Mouse (Mus musculus) v-Abl transformed pro-B cells (cell line): ENCODE results near the gene Ovch2.

Experiments
- in situ Hi-C, 2 experiments: fragments of 400-800 bp; cut with MboI; formaldehyde crosslinking; loops; one replicate each; pipeline ENCODE4 v1.15.1; 2025; ENCODE audit not compliant: unreplicated experiment in 2 of 2

Ovch2 gene

DNA sequence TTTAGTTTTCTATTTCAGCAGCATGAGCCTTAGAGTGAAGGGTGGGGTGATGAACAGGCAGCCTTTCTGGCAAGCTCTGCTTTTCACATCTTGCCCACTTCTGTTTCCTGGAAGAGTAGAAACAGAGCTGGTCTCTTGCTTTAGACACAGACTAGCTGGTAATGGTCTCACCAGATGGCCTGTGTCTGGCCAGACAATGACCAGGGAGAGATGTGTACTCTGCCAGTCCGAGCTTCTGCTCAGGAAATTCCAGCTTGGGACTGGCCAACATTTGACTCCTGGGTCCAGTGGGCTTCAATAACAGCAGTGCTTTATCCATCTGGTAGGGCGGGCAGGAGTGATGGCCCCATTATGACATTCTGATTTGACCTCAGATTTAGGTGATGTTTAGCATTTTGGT lies 55.9 kb downstream of the Ovch2 start:
- in situ Hi-C loops, result no loop called here

DNA sequence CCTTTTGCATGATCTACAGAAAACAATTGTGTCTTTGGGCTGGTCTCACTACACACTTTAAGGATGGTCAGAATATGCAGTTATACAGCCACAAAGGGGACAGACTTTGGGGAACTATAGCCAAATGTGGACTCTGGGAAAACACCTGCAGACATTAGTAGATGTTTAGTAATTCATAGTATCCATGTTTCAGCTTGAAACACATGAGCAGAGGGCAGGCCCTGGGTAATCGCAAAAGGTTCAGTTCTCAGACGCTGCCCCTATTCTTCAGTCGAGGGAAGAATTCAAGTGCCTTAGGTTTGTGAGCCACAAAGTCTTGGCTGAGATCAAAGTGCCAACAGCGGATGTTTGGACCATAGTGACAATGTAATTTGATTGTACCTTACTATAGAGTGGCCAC lies 56.6 kb downstream of the Ovch2 start:
- in situ Hi-C loops, result no loop called here

DNA sequence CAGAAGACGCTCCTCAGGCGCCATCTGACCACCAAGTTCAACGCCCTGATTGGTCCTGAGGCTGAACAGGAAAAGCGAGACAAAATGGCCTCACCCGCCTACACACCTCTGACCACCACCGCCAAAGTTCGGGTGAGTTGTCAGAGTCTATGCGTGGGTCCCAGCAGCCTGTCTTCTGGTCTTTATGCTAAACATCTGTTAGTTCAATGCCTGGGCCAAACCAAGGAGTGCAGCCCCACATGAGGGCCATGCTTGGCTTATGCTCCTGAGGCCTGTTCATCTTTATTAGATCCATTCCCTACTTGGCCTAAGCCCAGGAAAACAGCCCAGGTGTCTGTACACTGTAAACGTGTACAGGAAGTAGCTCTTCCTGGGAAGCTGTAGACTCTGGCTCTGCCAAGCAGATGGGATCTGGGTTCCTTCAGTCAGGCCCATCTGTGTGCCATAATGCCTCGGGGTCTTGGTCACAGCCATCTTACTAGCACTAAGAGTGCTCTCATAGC lies 58.0 kb downstream of the Ovch2 start:
- in situ Hi-C loops, result no loop called here

DNA sequence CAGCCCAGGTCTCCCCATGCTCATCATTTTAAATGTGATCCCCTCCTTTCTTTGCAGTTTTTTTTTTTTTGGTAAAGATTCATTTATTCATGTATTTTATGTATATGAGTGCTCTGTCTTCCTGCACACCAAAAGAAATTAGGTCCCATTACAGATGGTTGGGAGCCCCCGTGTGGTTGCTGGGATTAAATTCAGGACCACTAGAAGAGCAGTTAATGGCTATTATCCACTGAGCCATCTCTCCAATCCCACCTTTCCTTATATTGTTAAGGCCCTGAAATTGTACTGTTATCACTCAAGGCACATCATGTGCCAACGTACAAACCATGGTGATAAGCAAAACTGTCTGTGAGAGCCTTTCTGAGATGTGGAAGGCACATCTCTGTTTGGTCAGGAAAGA lies 62.3 kb downstream of the Ovch2 start:
- in situ Hi-C loops, result no loop called here

DNA sequence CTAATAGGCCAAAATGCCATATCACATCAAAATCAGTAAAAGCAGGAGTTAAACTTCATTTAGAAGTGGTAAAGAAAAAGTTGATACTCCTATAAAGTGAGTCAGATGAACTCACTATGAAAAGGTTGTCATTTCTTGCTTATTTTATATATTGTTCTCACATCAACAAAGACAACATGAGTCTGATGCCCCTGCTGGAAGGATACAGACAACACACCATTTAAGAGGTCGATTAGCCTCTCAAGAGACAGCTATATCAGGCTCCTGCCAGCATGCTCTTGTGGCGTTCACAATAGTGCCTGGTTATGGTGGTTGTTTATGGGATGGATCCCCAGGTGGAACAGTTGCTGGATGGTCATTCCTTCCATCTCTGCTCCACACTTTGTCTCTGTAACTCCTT lies 67.8 kb downstream of the Ovch2 start:
- in situ Hi-C loops, result no loop called here
